Mouse (Mus musculus) megakaryocyte-erythroid progenitor cell, adult 5 weeks (primary cell): ENCODE measurements around the gene Lias. TPM values are rescaled to one million over a fixed set of nuclear protein-coding genes. Genes with fewer than 3 reads are reported as not detected.

Source experiments
- polyA plus RNA-seq: library from polyadenylated mRNA; stranded (reverse); fragments of >175 nt; gene quantifications from 2 replicates; pipeline ENCODE4 v1.2.3, GENCODE M21; 2012

Lias gene
- 6.9 and 7.3 TPM in 2 replicates for polyA plus RNA-seq

DNA sequence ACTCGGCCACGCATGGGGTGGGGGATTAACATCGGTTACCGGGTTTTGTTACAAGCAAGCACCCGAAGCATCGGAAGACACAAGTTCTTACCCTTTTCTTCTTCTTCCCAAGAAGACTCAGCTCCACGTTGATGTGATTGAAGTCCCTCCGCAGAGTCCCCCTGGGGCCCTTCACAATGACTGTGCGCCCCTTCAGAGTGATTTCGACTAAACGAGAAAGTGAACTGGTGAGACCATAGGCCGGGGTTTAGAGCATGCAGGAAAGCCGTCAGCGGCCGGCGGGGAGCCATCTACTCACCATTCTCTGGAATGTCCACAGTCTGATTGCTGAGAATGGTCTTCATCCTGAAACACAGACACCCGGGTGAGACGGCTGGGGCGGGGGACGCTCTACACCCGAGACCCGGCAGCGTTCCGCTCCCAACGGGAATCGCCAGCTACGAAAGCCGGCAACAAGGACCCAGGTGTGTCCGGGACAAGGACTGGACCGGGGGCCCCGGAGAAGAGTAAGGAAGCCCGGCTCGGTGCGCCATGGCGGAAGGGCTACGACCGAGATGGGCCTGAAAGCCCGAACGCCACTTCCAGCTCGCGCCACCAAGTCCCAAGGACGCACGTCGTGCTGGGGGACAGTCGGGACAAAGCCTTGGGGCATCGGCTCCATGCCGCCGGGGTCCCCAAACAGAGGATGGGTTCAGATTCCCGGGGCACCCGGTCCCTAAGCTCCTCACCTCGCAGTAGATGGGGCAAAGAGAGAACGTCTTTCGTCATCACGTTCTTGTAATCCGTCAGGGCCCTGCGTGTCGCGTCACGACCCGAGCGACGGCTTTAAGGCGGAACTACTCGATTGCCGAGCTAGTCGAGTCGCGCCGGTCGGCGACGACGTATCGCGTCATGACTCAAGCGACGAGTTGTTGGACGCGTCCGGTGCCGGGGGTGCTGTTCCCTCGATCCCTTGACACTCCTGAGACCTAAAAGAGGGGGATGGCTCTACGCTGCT lies at the start of gene Lias, which contains the start of gene Rpl9:
Lias (plus strand) TSS at position 850 of the 997 bp plus-strand sequence.
Rpl9 (minus strand) TSS at position 797 of the 997 bp plus-strand sequence.

DNA sequence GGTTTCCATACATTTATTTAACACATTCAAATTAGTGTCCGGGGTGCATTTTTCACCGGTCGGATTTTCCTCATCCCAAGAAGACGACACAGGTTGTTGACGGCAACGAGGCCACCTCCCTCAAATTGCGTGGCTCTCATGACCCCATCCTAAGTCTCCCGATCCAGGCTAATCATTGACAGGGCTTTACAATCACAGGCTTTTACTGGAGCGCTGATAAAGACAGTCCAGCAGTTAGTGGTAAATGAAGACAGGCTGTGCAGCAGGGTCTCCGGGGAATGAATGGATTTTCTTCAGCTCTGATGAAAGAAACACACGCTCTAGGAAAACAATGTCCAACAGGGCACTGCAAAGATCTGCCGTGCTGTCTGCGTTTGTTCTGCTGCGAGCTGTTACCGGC lies 43.1 kb upstream of the Lias start, which contains the start of gene Klb:
Klb (plus strand) TSS at position 147 of the 400 bp plus-strand sequence.

DNA sequence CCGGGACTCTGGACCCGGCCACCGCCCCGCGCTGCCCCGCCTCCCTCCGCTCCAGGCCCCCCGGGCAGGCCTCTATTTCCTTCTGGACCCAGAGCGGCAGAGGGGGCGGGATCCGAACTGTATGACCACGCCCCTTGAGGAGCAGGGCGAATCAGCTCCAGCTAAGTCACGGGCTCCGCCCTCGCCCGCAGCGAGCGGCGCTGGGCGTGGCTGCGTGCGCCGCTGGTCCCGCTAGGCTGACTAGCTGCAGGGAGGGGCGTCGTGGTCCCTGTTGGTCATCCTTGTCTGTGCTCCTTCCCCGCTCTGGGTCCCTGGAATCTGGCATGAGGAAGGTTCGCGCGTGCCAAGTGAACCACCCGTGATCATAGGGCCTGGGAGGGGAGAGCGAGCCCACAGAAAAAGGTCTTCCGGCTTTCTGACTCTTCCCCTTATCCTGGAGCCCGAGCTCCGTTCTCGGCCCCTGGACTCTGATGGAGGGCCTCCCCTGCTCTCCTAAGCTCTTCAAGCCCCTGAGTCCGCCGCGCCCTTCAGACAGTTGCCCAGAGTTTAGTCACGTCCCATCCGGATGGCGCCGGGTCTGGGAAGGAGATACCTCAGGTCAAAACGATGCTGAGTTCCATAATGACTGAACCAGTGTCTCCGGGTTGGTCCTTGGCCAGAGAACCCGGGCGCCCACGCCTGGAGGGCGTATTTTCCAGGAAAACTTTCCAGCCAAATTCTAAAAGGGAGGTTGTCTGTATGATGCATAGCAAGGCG lies 44.7 kb downstream of the Lias start, which contains the start of gene Ugdh:
Ugdh (minus strand) TSS at position 144 of the 756 bp plus-strand sequence.

Other genes starting within 250 kb of the Lias start
- gene Wdr19, start 191.8 kb upstream of the Lias start, polyA plus RNA-seq = 0.23 and 0.41 TPM in 2 replicates
- gene Rfc1, start 55.8 kb upstream of the Lias start, polyA plus RNA-seq = 19.7 and 20.9 TPM in 2 replicates
- not detected in 2 replicates for gene Klb, start 43.2 kb upstream of the Lias start, polyA plus RNA-seq
- gene Rpl9, start 53 bp upstream of the Lias start, polyA plus RNA-seq = 61.7 and 74.9 TPM in 2 replicates
- gene Ugdh, start 44.5 kb downstream of the Lias start, polyA plus RNA-seq = 5.7 and 7.3 TPM in 2 replicates
- 100.0 and 113 TPM in 2 replicates for gene Gm43552, start 101.3 kb downstream of the Lias start, polyA plus RNA-seq
- 41.1 and 48.7 TPM in 2 replicates for gene Smim14, start 145.7 kb downstream of the Lias start, polyA plus RNA-seq
- 112 and 138 TPM in 2 replicates for gene Ube2k, start 145.7 kb downstream of the Lias start, polyA plus RNA-seq